Mouse (Mus musculus) heart, adult 2 months (tissue): ENCODE measurements around the gene Fat3. TPM values are rescaled to one million over a fixed set of nuclear protein-coding genes. Genes with fewer than 3 reads are reported as not detected.
A peak's percentile ranks its signal among the peaks of the same experiment; 100 is the strongest.

Experiments used
- DNase-seq, 2 experiments: peaks; one replicate each; pipeline ENCODE4 v3.0.0; 2021
- H3K27ac ChIP-seq: fragments of 200-600 bp; 2 replicates; pipeline ENCODE4 v1.8.1; 2022
- H3K27me3 ChIP-seq: fragments of 200-500 bp; 2 replicates; pipeline ENCODE4 v1.6.1; 2012; ENCODE audit warnings: mild to moderate bottlenecking, low read length, inconsistent platforms, mixed read lengths; ENCODE audit not compliant: control insufficient read depth, insufficient read depth
- H3K36me3 ChIP-seq: fragments of 200-500 bp; 2 replicates; pipeline ENCODE4 v1.6.1; 2012; ENCODE audit warnings: low read length, inconsistent platforms; ENCODE audit not compliant: control insufficient read depth, insufficient read depth
- H3K4me1 ChIP-seq: fragments of 200-500 bp; 2 replicates; pipeline ENCODE4 v1.6.1; 2011; ENCODE audit warnings: low read length; ENCODE audit not compliant: control insufficient read depth, insufficient read depth
- H3K4me3 ChIP-seq: fragments of 200-600 bp; 2 replicates; pipeline ENCODE4 v1.8.1; 2022
- H3K79me2 ChIP-seq: fragments of 200-500 bp; replicated peaks from 2 replicates; pipeline ENCODE4 v1.6.1; 2012; ENCODE audit warnings: mild to moderate bottlenecking, inconsistent platforms, low read length, moderate library complexity, mixed read lengths; ENCODE audit not compliant: control insufficient read depth, insufficient read depth
- H3K9ac ChIP-seq: fragments of 200-500 bp; 2 replicates; pipeline ENCODE4 v1.6.1; 2012; ENCODE audit warnings: low read depth, mild to moderate bottlenecking, control low read depth, inconsistent platforms, low read length, mixed read lengths
- CTCF ChIP-seq: fragments of 200-600 bp; IDR thresholded peaks from 2 replicates; pipeline ENCODE4 v1.8.1; 2022; ENCODE audit warnings: antibody characterized with exemption, mild to moderate bottlenecking, moderate library complexity
- EP300 ChIP-seq: fragments of 200-500 bp; IDR thresholded peaks from 2 replicates; pipeline ENCODE4 v1.6.1; 2011; ENCODE audit warnings: low read depth, low read length, control low read depth; ENCODE audit not compliant: insufficient read depth
- POLR2A ChIP-seq: fragments of 200-500 bp; IDR thresholded peaks from 2 replicates; pipeline ENCODE4 v1.6.1; 2011; ENCODE audit warnings: mild to moderate bottlenecking, low read depth, low read length, control low read depth; ENCODE audit not compliant: insufficient read depth
- WGBS: fragments of 180-500 bp; shearing (Covaris S2); methylation state at CpG from one replicate; pipeline ENCODE4 v1.1.7; 2018; 5-methylcytosine and 5-hydroxymethylcytosine counted together
- intact Hi-C: fragments of 180-260 bp; cut with DNase I; formaldehyde crosslinking; loops from one replicate; pipeline ENCODE4 v1.15.1; 2025
- polyA plus RNA-seq: library from polyadenylated mRNA; depleted of rRNA; stranded (reverse); fragments of >200 nt; gene quantifications from 2 replicates; pipeline ENCODE4 v1.2.3, GENCODE M21; 2012
- total RNA-seq, 2 experiments: library from RNA; stranded (reverse); gene quantifications; 2 replicates each; pipeline ENCODE4 v1.2.3; 2021

Fat3 gene
- total and polyA plus RNA-seq, 3 experiments, result 0.20 to 0.43 (median 0.37) TPM

GRCm38 (mm10) chr9:15920271-15920670 is 580.8 kb downstream of the Fat3 start:
- Histone ChIP-seq H3K79me2 (no peaks in the 10 kb centered on the region), H3K27me3 (no peaks in the 10 kb centered on the region), H3K36me3 (no peaks in the 10 kb centered on the region), H3K27ac (no peak overlapping the region), H3K9ac (no peak overlapping the region), H3K4me1 (no peaks in the 10 kb centered on the region), H3K4me3 (no peak overlapping the region)
- DNase-seq, result no peak
- WGBS, result 48% methylated on average over 4 of the region's 4 CpGs
- intact Hi-C loops, result loop anchor here (10.0 kb wide), 1 partner anchor 585 kb away; the partner anchor contains the start of gene Fat3
- TF ChIP-seq CTCF (no peak), EP300 (no peak), POLR2A (no peak)

GRCm38 (mm10) chr9:15919373-15920005 is 581.6 kb downstream of the Fat3 start:
- Histone ChIP-seq H3K4me3 (no peak overlapping the region), H3K27ac (no peak overlapping the region), H3K4me1 (no peaks in the 10 kb centered on the region), H3K27me3 (no peaks in the 10 kb centered on the region), H3K9ac (no peak overlapping the region), H3K36me3 (no peaks in the 10 kb centered on the region), H3K79me2 (no peaks in the 10 kb centered on the region)
- TF ChIP-seq CTCF (peak; percentile 61), EP300 (no peak)
- intact Hi-C loops, result loop anchor here (10.0 kb wide), 1 partner anchor 585 kb away; the partner anchor contains the start of gene Fat3
- no peak for DNase-seq
- whole genome bisulfite sequencing, result 55% methylated on average over 5 of the region's 5 CpGs

GRCm38 (mm10) chr9:15916600-15916999 is 584.5 kb downstream of the Fat3 start:
- Histone ChIP-seq H3K79me2 (no peaks in the 10 kb centered on the region), H3K4me1 (no peaks in the 10 kb centered on the region), H3K27me3 (no peaks in the 10 kb centered on the region), H3K27ac (no peak overlapping the region), H3K4me3 (no peak overlapping the region), H3K36me3 (no peaks in the 10 kb centered on the region), H3K9ac (no peak overlapping the region)
- intact Hi-C loops, result no loop called here
- TF ChIP-seq CTCF (no peak), POLR2A (no peak), EP300 (no peak)
- DNase-seq, result no peak

- Histone ChIP-seq H3K4me3 (no peak overlapping the region), H3K9ac (no peak overlapping the region), H3K27me3 (no peaks in the 10 kb centered on the region), H3K36me3 (no peaks in the 10 kb centered on the region), H3K79me2 (no peaks in the 10 kb centered on the region), H3K27ac (no peak overlapping the region), H3K4me1 (no peaks in the 10 kb centered on the region)
- TF ChIP-seq EP300 (no peak), POLR2A (no peak), CTCF (no peak)
- 49% methylated on average over 1 of the region's 1 CpGs for WGBS
- intact Hi-C loops, result no loop called here
- DNase-seq, result no peak
Observed at GRCm38 (mm10) chr9:15912735-15913134, 588.4 kb downstream of the Fat3 start.

- no peak for DNase-seq
- no peak for TF ChIP-seq EP300
- no peak for TF ChIP-seq CTCF
- no peak for TF ChIP-seq POLR2A
Observed at GRCm38 (mm10) chr9:15909397-15910113, 591.5 kb downstream of the Fat3 start.

GRCm38 (mm10) chr9:15903948-15904750 is 596.9 kb downstream of the Fat3 start:
- Histone ChIP-seq H3K4me3 (no peak overlapping the region), H3K79me2 (no peaks in the 10 kb centered on the region), H3K9ac (no peak overlapping the region), H3K27me3 (no peaks in the 10 kb centered on the region; the same call in 1 of the 2 replicates), H3K36me3 (no peaks in the 10 kb centered on the region), H3K4me1 (no peaks in the 10 kb centered on the region), H3K27ac (no peak overlapping the region)
- no peak for DNase-seq
- TF ChIP-seq CTCF (no peak), EP300 (no peak), POLR2A (no peak)
- intact Hi-C loops, result no loop called here
- WGBS, result 61% methylated on average over 9 of the region's 9 CpGs

More at GRCm38 (mm10) chr9:15909397-15910113, 591.5 kb downstream of the Fat3 start:
- Histone ChIP-seq H3K4me1 (no peaks in the 10 kb centered on the region), H3K4me3 (no peak overlapping the region), H3K27ac (no peak overlapping the region), H3K36me3 (no peaks in the 10 kb centered on the region), H3K79me2 (no peaks in the 10 kb centered on the region), H3K9ac (no peak overlapping the region), H3K27me3 (no peaks in the 10 kb centered on the region)
- intact Hi-C loops, result no loop called here
- WGBS, result 50% methylated on average over 2 of the region's 2 CpGs
